Mouse (Mus musculus) hindbrain, postnatal 0 days (tissue): ENCODE measurements around the gene Nudt14. TPM values are rescaled to one million over a fixed set of nuclear protein-coding genes. Genes with fewer than 3 reads are reported as not detected.

Source experiments
- ATAC-seq: fragments of 200-750 bp; cut with Nextera tagmentation; 2 replicates; pipeline ENCODE4 v1.8.0; 2017; ENCODE audit warnings: mild to moderate bottlenecking, moderate TSS enrichment, moderate library complexity
- DNase-seq: peaks from one replicate; pipeline ENCODE4 v3.0.0-alpha.2; 2015; ENCODE audit warnings: low spot score
- H3K27ac ChIP-seq: fragments of 300-500 bp; sonication (generic); 2 replicates; pipeline ENCODE4 v1.5.1; 2014; ENCODE audit warnings: mild to moderate bottlenecking
- H3K27me3 ChIP-seq: fragments of 300-500 bp; sonication (generic); 2 replicates; pipeline ENCODE4 v1.6.1; 2014; ENCODE audit warnings: low read length, mixed read lengths; ENCODE audit not compliant: insufficient read depth
- H3K36me3 ChIP-seq: fragments of 300-500 bp; sonication (generic); 2 replicates; pipeline ENCODE4 v1.6.1; 2014; ENCODE audit warnings: low read length, mixed read lengths; ENCODE audit not compliant: insufficient read depth
- H3K4me1 ChIP-seq: fragments of 300-500 bp; sonication (generic); 2 replicates; pipeline ENCODE4 v1.6.1; 2014; ENCODE audit warnings: antibody characterized with exemption, low read length, mixed read lengths; ENCODE audit not compliant: insufficient read depth
- H3K4me2 ChIP-seq: fragments of 300-500 bp; sonication (generic); 2 replicates; pipeline ENCODE4 v1.6.1; 2014; ENCODE audit warnings: low read depth, mild to moderate bottlenecking, low read length, moderate library complexity, mixed read lengths
- H3K4me3 ChIP-seq: fragments of 300-500 bp; sonication (generic); 2 replicates; pipeline ENCODE4 v1.5.1; 2014; ENCODE audit warnings: low read length
- H3K9ac ChIP-seq: fragments of 300-500 bp; sonication (generic); replicated peaks from 2 replicates; pipeline ENCODE4 v1.6.1; 2014; ENCODE audit warnings: mild to moderate bottlenecking, low read length, moderate library complexity, mixed read lengths
- H3K9me3 ChIP-seq: fragments of 300-500 bp; sonication (generic); 2 replicates; pipeline ENCODE4 v1.6.1; 2016; ENCODE audit warnings: low read length, mixed read lengths
- CTCF ChIP-seq: IDR thresholded peaks from 2 replicates; pipeline ENCODE4 v1.5.1; 2016; ENCODE audit warnings: antibody characterized with exemption, control low read depth, low read depth
- WGBS: fragments of 180-500 bp; shearing (Covaris S2); extraction: QIAGEN DNeasy Blood & Tissue Kit; methylation state at CpG from one replicate; pipeline ENCODE4 v1.1.7; 2014; 5-methylcytosine and 5-hydroxymethylcytosine counted together
- polyA plus RNA-seq: library from polyadenylated mRNA; unstranded; fragments of >200 nt; fragmentation: Nextera tagmentation; extraction: Ambion mirVana; gene quantifications from 2 replicates; pipeline ENCODE4 v1.2.1, GENCODE M21; 2015
- total RNA-seq: library from RNA; depleted of rRNA; stranded (reverse); fragments of >200 nt; gene quantifications from 2 replicates; pipeline ENCODE4 v1.2.3, GENCODE M21; 2014

Gene Nudt14
- total and polyA plus RNA-seq, 2 experiments from 2014 or later: 29.0 to 54.8 TPM

DNA sequence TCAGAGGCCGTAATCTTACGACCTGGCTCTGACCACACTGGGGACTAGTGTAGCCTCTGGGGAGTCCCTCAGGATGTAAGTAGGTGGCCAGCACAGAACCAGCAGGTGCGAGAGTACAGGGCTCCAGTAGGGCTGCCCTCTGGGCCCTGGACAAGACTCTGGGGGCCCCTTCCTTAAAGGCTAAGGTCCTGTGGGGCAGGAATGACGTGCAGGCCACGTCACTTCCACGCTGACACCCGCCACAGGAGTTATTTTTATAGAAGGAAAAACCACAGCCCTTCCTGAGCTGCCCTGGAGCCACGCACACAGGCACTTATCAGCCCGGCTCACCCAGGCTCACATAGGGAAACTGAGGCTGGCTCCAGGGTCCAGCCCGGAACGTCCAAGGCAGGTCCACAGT lies 24.4 kb downstream of the Nudt14 start:
- DNase-seq (no peak), ATAC-seq (no peak)
- Histone ChIP-seq H3K36me3 (peaks cover 10% of the 10 kb centered on the region; the same call in 1 of the 2 replicates), H3K4me3 (no peak overlapping the region), H3K9me3 (no peaks in the 10 kb centered on the region), H3K9ac (no peak overlapping the region), H3K27me3 (no peaks in the 10 kb centered on the region), H3K4me1 (no peaks in the 10 kb centered on the region), H3K4me2 (no peak overlapping the region), H3K27ac (no peak overlapping the region)
- WGBS: 77% methylated on average over 11 of the region's 11 CpGs
- TF ChIP-seq CTCF: no peak

DNA sequence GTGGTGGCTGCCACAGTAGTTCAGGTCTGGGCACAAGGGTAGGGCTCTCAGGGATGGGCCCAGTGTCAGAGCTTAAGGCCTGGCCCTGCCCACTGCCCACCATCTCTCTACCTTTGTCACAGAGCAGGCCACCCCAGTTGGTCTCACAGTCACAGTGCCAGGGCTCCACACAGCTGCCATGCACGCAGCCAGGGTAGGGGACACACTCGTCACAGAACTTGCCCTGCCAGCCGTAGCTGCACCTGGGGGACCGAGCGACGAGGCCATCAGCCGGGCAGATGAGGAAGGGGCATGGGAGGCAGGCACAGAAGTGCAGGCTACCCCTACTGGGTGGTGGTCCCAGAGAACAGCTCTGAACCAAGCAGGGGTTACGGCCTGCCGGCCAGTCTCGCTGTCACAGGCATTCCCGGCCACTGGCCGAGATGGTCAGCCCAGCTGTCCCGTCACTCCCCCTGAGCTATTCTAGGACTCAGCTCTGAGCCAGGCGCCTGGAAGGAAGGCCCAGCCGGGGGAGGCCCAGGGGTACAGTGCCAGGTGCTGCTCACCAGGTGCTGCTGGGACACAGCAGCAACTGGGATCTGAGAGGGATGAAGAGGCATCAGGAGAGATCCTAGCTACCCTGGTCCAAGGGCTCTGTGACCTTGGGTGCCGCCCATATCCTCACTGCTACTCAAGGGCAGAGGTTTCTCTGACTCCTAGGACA lies 25.1 kb downstream of the Nudt14 start:
- H3K9me3 ChIP-seq: no peaks in the 10 kb centered on the region
- no peak for TF ChIP-seq CTCF
- DNase-seq: no peak
- peaks cover 13% of the 10 kb centered on the region; the same call in 1 of the 2 replicates for H3K36me3 ChIP-seq
- H3K4me1 ChIP-seq: no peaks in the 10 kb centered on the region
- no peak for ATAC-seq
- H3K4me2 ChIP-seq: no peak overlapping the region
- H3K9ac ChIP-seq: no peak overlapping the region
- no peak overlapping the region for H3K27ac ChIP-seq
- 73% methylated on average over 16 of the region's 16 CpGs for WGBS
- H3K27me3 ChIP-seq: no peaks in the 10 kb centered on the region
- no peak overlapping the region for H3K4me3 ChIP-seq

GRCm38 (mm10) chr12:112915587-112915986 lies 26.3 kb downstream of the Nudt14 start:
- 50% methylated on average over 13 of the region's 13 CpGs for whole genome bisulfite sequencing
- no peak for TF ChIP-seq CTCF
- no peak for ATAC-seq

GRCm38 (mm10) chr12:112914527-112914926 lies 27.4 kb downstream of the Nudt14 start:
- Histone ChIP-seq H3K9me3 (no peaks in the 10 kb centered on the region), H3K4me3 (no peak overlapping the region), H3K4me1 (no peaks in the 10 kb centered on the region), H3K4me2 (no peak overlapping the region), H3K27me3 (no peaks in the 10 kb centered on the region), H3K36me3 (peaks cover 22% of the 10 kb centered on the region), H3K27ac (no peak overlapping the region), H3K9ac (no peak overlapping the region)
- ATAC-seq (no peak), DNase-seq (no peak)
- TF ChIP-seq CTCF: no peak
- 71% methylated on average over 10 of the region's 11 CpGs for WGBS

More at GRCm38 (mm10) chr12:112915587-112915986, 26.3 kb downstream of the Nudt14 start:
- no peak for DNase-seq
- Histone ChIP-seq H3K4me3 (no peak overlapping the region), H3K36me3 (peaks cover 16% of the 10 kb centered on the region), H3K9ac (no peak overlapping the region), H3K9me3 (no peaks in the 10 kb centered on the region), H3K27me3 (no peaks in the 10 kb centered on the region), H3K4me1 (no peaks in the 10 kb centered on the region), H3K4me2 (no peak overlapping the region), H3K27ac (no peak overlapping the region)

- 69% methylated on average over 28 of the region's 28 CpGs for WGBS
- Histone ChIP-seq H3K27ac (no peak overlapping the region), H3K9me3 (no peaks in the 10 kb centered on the region), H3K36me3 (peaks cover 29% of the 10 kb centered on the region), H3K4me2 (no peak overlapping the region), H3K9ac (no peak overlapping the region), H3K4me3 (no peak overlapping the region), H3K27me3 (no peaks in the 10 kb centered on the region), H3K4me1 (no peaks in the 10 kb centered on the region)
- DNase-seq (peak; percentile 43), ATAC-seq (no peak)
- TF ChIP-seq CTCF: no peak
Measured at GRCm38 (mm10) chr12:112912951-112913745, 28.8 kb downstream of the Nudt14 start.

GRCm38 (mm10) chr12:112911701-112912100 lies 30.2 kb downstream of the Nudt14 start:
- no peak overlapping the region for H3K4me3 ChIP-seq

More at GRCm38 (mm10) chr12:112911701-112912100, 30.2 kb downstream of the Nudt14 start:
- peaks cover 29% of the 10 kb centered on the region for H3K36me3 ChIP-seq
- no peaks in the 10 kb centered on the region for H3K9me3 ChIP-seq
- ATAC-seq (no peak), DNase-seq (no peak)
- H3K9ac ChIP-seq: no peak overlapping the region
- H3K4me2 ChIP-seq: no peak overlapping the region
- H3K27me3 ChIP-seq: no peaks in the 10 kb centered on the region
- no peak for TF ChIP-seq CTCF
- H3K27ac ChIP-seq: no peak overlapping the region
- WGBS: 94% methylated on average over 17 of the region's 17 CpGs
- no peaks in the 10 kb centered on the region for H3K4me1 ChIP-seq
